Mouse (Mus musculus): ENCODE data around the gene Bag6.

GRCm38 (mm10) chr17:35165451-35166155, 30.6 kb downstream of the Bag6 start:
- TF ChIP-seq CTCF (IDR thresholded peaks at IDR 0.05; ENCODE audit: extremely low read depth, insufficient read depth, low read length), result no peak
- TF ChIP-seq POLR2A (IDR thresholded peaks at IDR 0.05; ENCODE audit: extremely low read depth, insufficient read depth, low read length), result no peak

All from cortical plate, adult 2 months (tissue).